Mouse (Mus musculus) liver, postnatal 0 days (tissue): ENCODE measurements around the gene Sprr1b. TPM values are rescaled to one million over a fixed set of nuclear protein-coding genes. Genes with fewer than 3 reads are reported as not detected.

ENCODE experiments used
- ATAC-seq: fragments of 200-750 bp; cut with Nextera tagmentation; 2 replicates; pipeline ENCODE4 v1.8.0; 2017; ENCODE audit warnings: mild to moderate bottlenecking, moderate library complexity
- DNase-seq: peaks from one replicate; pipeline ENCODE4 v3.0.0-alpha.2; 2016
- H3K27ac ChIP-seq: fragments of 300-500 bp; sonication (generic); 2 replicates; pipeline ENCODE4 v1.5.1; 2014; ENCODE audit warnings: antibody characterized with exemption, moderate library complexity, mild to moderate bottlenecking, low read depth
- H3K27me3 ChIP-seq: fragments of 300-500 bp; sonication (generic); 2 replicates; pipeline ENCODE4 v1.6.1; 2014; ENCODE audit warnings: low read length, control low read depth, mixed read lengths; ENCODE audit not compliant: insufficient read depth
- H3K36me3 ChIP-seq: fragments of 300-500 bp; sonication (generic); replicated peaks from 2 replicates; pipeline ENCODE4 v1.6.1; 2014; ENCODE audit warnings: mild to moderate bottlenecking, control low read depth, low read length, moderate library complexity, mixed read lengths; ENCODE audit not compliant: insufficient read depth
- H3K4me1 ChIP-seq: fragments of 300-500 bp; sonication (generic); 2 replicates; pipeline ENCODE4 v1.6.1; 2014; ENCODE audit warnings: antibody characterized with exemption, mild to moderate bottlenecking, control low read depth; ENCODE audit not compliant: insufficient read depth
- H3K4me2 ChIP-seq: fragments of 300-500 bp; sonication (generic); 2 replicates; pipeline ENCODE4 v1.6.1; 2014; ENCODE audit warnings: low read depth, mild to moderate bottlenecking, low read length, moderate library complexity, mixed read lengths
- H3K4me3 ChIP-seq: fragments of 300-500 bp; sonication (generic); 2 replicates; pipeline ENCODE4 v1.5.1; 2014; ENCODE audit warnings: low read depth, low read length
- H3K9ac ChIP-seq: fragments of 300-500 bp; sonication (generic); replicated peaks from 2 replicates; pipeline ENCODE4 v1.6.1; 2014; ENCODE audit warnings: mild to moderate bottlenecking, moderate library complexity
- H3K9me3 ChIP-seq: fragments of 300-500 bp; sonication (generic); 2 replicates; pipeline ENCODE4 v1.6.1; 2016; ENCODE audit warnings: mild to moderate bottlenecking, control low read depth, low read length, mixed read lengths
- CTCF ChIP-seq: sonication (generic); IDR thresholded peaks from 2 replicates; pipeline ENCODE4 v1.5.1; 2016; ENCODE audit warnings: antibody characterized with exemption, low read depth
- EP300 ChIP-seq: IDR thresholded peaks from 2 replicates; pipeline ENCODE4 v1.6.1; 2016; ENCODE audit warnings: antibody characterized with exemption, low read depth, mild to moderate bottlenecking
- WGBS: fragments of 180-500 bp; shearing (Covaris S2); extraction: QIAGEN DNeasy Blood & Tissue Kit; methylation state at CpG from one replicate; pipeline ENCODE4 v1.1.7; 2014; ENCODE audit not compliant: insufficient replicate concordance; 5-methylcytosine and 5-hydroxymethylcytosine counted together
- polyA plus RNA-seq: library from polyadenylated mRNA; unstranded; fragments of >200 nt; fragmentation: Nextera tagmentation; extraction: Ambion mirVana; gene quantifications from 2 replicates; pipeline ENCODE4 v1.2.1, GENCODE M21; 2015

Sprr1b gene
- polyA plus RNA-seq, 1 experiment from 2014 or later = not detected

DNA sequence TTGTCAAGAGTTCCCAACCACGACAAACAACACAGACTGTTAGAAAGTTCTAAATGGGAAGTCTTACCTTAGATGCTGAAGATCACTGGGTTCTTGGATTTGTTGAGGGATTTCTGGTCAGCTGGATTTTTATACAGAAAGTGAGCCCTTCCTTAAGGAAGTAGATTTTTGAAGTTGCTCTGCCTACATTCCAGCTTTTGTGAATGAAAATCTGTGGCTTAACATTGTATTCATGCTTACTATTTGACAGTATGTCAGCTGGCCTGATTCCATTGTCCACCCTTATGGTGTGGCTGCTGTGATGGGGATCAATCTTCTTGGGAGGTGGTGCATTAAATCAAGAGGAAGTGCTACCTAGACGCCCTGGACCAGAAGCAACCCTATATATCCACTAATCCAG, 20.0 kb upstream of the Sprr1b start, which contains the start of gene Sprr3:
Gene Sprr3, minus strand, starts transcription at position 101 of the 400 bp plus-strand sequence.
- WGBS = 60% methylated on average over 2 of the region's 2 CpGs

DNA sequence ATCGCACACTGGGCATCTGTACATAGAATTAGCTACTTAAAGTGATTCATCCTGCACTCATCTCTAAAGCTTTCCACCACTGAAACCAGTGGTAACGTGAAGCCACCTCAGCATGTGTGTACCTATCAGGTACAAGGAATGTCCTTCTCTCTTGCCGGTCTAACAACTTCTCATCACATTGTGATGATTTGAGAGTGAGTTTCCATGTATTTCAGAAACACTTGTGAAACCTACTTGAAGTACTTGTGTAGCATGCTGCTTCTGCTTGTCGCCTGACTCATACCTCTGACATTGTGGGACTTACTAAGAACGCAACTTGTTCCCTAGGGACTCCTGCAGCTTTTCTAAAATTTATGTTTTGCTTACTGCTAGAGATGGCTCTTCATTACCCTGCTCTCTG, 16.6 kb upstream of the Sprr1b start:
- H3K9me3 ChIP-seq = no peaks in the 10 kb centered on the region
- H3K4me3 ChIP-seq = no peak overlapping the region
- H3K27me3 ChIP-seq = no peaks in the 10 kb centered on the region
- ATAC-seq (no peak), DNase-seq (no peak)
- H3K4me2 ChIP-seq = no peak overlapping the region
- TF ChIP-seq EP300 (no peak), CTCF (no peak)
- H3K9ac ChIP-seq = no peak overlapping the region
- WGBS = 73% methylated on average over 5 of the region's 5 CpGs
- no peak overlapping the region for H3K27ac ChIP-seq
- H3K36me3 ChIP-seq = no peaks in the 10 kb centered on the region
- no peaks in the 10 kb centered on the region for H3K4me1 ChIP-seq

More for the DNA sequence above, 20.0 kb upstream of the Sprr1b start, which contains the start of gene Sprr3:
- H3K4me1 ChIP-seq = no peaks in the 10 kb centered on the region
- H3K36me3 ChIP-seq = no peaks in the 10 kb centered on the region
- TF ChIP-seq CTCF (no peak), EP300 (no peak)
- H3K4me3 ChIP-seq = no peak within 1 kb of the TSS
- no peak within 1 kb of the TSS for H3K4me2 ChIP-seq
- ATAC-seq (no peak), DNase-seq (no peak)
- H3K9me3 ChIP-seq = no peaks in the 10 kb centered on the region
- H3K27ac ChIP-seq = no peak within 1 kb of the TSS
- no peak within 1 kb of the TSS for H3K9ac ChIP-seq
- no peaks in the 10 kb centered on the region for H3K27me3 ChIP-seq

DNA sequence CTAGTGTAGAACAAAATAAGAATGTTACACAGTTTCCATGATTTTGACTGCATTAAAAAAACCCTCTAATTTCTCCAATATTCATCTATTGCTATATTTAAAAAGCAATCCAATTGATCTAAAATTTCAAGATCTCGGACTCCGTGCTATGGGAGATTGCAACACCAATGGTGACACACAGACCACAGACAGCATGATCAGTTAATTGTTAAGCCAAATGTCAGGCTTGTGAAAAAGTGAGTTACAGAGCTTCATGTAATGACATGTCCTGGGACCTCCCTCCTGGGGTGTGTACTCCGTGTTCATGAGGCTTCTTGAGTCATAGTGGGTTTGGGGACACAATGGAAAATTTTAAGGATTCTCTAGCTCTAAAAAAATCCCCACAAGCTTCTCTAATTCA, 1.6 kb upstream of the Sprr1b start:
- H3K36me3 ChIP-seq = no peaks in the 10 kb centered on the region
- no peak for DNase-seq
- H3K4me1 ChIP-seq = no peaks in the 10 kb centered on the region
- no peaks in the 10 kb centered on the region for H3K9me3 ChIP-seq
- TF ChIP-seq CTCF (no peak), EP300 (no peak)
- no peak overlapping the region for H3K4me2 ChIP-seq
- H3K4me3 ChIP-seq = no peak overlapping the region
- H3K27me3 ChIP-seq = no peaks in the 10 kb centered on the region
- ATAC-seq = 0 out of 2 replicates have a peak, but pooled peaks have one; percentile 53
- 51% methylated on average over 3 of the region's 3 CpGs for WGBS
- no peak overlapping the region for H3K27ac ChIP-seq
- no peak overlapping the region for H3K9ac ChIP-seq

DNA sequence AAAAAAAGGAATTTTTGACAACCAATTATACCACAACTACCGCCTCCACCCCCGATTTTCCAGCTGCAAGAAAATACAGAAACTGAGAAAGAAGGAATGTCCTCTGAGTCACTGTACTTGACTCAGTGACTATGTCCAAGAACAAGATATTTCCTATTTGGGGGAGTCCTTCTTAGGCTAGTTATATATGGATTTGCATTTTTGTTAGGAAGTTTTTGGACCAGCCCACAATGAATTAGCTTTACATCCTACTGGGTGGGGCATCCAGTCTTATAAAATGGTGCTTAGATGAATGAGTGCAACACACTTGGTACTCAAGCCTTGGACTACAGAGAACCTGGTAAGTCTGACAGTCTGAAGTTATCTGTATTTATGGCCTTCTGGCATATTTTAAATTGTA, 6.3 kb downstream of the Sprr1b start, which contains the start of gene Sprr2k:
Gene Sprr2k, plus strand, starts transcription at position 301 of the 400 bp plus-strand sequence.
- Histone ChIP-seq H3K4me3 (no peak within 1 kb of the TSS), H3K36me3 (no peaks in the 10 kb centered on the region), H3K4me1 (no peaks in the 10 kb centered on the region), H3K9me3 (peaks cover 3% of the 10 kb centered on the region; the same call in 1 of the 2 replicates), H3K9ac (no peak within 1 kb of the TSS), H3K27ac (no peak within 1 kb of the TSS), H3K27me3 (no peaks in the 10 kb centered on the region), H3K4me2 (no peak within 1 kb of the TSS)
- ATAC-seq (no peak), DNase-seq (no peak)
- no peak for TF ChIP-seq CTCF
- TF ChIP-seq EP300 = no peak
- WGBS = 88% methylated on average over 2 of the region's 2 CpGs

DNA sequence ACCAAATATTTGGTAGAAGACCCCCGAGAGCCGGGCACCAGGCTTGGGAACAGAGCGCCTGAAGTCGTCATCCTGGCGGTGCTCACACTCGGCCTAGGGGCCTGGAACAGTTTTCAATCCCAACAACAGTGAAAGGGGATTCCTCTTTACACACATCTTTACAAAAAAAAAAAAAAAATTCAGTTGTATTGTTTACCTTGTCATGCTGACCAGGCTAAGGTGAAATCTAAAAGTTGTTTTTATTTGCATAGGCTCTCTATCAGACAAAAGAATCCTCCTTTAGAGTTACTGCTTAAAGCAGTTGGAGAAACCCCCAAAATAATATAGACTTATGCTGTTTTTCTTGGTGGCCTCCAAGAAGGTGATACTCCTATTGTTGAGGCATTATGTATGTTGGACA, 9.3 kb downstream of the Sprr1b start, which contains the start of gene Gm9774:
Gene Gm9774, minus strand, starts transcription at position 101 of the 400 bp plus-strand sequence.
- H3K27ac ChIP-seq = no peak within 1 kb of the TSS
- H3K9me3 ChIP-seq = peaks cover 3% of the 10 kb centered on the region; the same call in 1 of the 2 replicates
- H3K4me3 ChIP-seq = no peak within 1 kb of the TSS
- no peaks in the 10 kb centered on the region for H3K27me3 ChIP-seq
- H3K4me1 ChIP-seq = no peaks in the 10 kb centered on the region
- no peak for DNase-seq
- no peak within 1 kb of the TSS for H3K4me2 ChIP-seq
- H3K36me3 ChIP-seq = no peaks in the 10 kb centered on the region
- TF ChIP-seq EP300 = no peak
- TF ChIP-seq CTCF = no peak
- no peak within 1 kb of the TSS for H3K9ac ChIP-seq
- ATAC-seq = no peak
- 82% methylated on average over 6 of the region's 6 CpGs for WGBS

DNA sequence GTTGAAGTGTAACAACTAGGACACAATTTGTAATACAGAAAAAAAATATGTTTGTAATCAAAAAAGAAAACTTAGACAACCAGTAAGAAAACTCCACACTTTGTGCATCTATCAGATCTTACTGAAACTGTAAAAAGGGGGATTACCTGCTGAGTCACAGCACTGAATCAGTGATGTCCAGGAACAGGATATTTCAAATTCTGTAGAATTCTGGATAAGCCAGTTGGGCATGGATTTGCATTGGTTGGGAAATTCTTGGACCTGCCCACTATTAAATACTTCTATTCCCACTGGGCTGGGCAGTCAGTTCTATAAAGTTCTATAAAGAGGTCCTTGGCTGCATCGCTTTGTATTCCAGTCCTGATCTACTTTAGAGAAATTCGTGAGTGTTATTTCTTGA, 20.8 kb downstream of the Sprr1b start, which contains the start of gene Sprr2j-ps:
Gene Sprr2j-ps, plus strand, starts transcription at position 301 of the 400 bp plus-strand sequence.
- Histone ChIP-seq H3K36me3 (no peaks in the 10 kb centered on the region), H3K4me3 (no peak within 1 kb of the TSS), H3K9ac (no peak within 1 kb of the TSS), H3K27ac (no peak within 1 kb of the TSS), H3K9me3 (no peaks in the 10 kb centered on the region), H3K4me1 (no peaks in the 10 kb centered on the region), H3K27me3 (no peaks in the 10 kb centered on the region), H3K4me2 (no peak within 1 kb of the TSS)
- WGBS = 80% methylated on average over 2 of the region's 2 CpGs
- ATAC-seq (no peak), DNase-seq (no peak)
- TF ChIP-seq EP300 = no peak
- no peak for TF ChIP-seq CTCF
